In the genomic region with DNA sequence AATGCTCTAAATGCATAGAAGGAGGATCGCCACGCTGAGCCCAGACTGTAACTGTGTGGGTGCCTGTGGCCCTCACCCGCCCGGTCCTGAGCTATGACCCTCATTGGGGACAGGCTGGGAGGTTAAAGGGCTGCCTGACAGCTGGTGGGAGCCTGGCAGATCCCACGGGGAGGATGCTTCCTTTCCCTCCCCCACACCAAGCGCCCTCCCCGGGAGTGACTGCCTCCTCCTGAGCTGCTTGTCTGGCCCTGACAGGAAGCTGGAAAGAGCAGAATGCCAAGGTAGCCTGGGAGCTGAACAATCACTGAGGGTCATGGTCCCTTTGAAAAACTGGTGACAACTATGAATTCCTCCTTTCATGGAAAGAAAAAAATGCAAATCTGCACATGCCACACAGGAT, we compare ENCODE assay signal across 20 mouse cellular contexts. TPM values are rescaled to one million over a fixed set of nuclear protein-coding genes. Genes with fewer than 3 reads are reported as not detected.
DNase-seq lines count a peak whose midpoint lies in the region; ATAC-seq and TF ChIP-seq lines count a peak whose summit lies in the region.
"Had no signal": no experiment of that assay in that cellular context is flagged by ENCODE, and none has a peak within 500 bp of the region (broad histone marks: within the 10 kb centered on the region; RNA-seq: fewer than 3 reads in every experiment).

No protein-coding gene starts in this region.

- no peak overlapping the region for H3K4me3 ChIP-seq in liver, adult 2 months (ENCODE audit: insufficient read depth, low read depth, low read length)
- H3K4me3 ChIP-seq in liver, embryonic 12.5 days = no peak overlapping the region
- H3K4me3 ChIP-seq in hindbrain, embryonic 13.5 days = no peak overlapping the region
- H3K4me3 ChIP-seq in midbrain, embryonic 16.5 days (ENCODE audit: low read depth, low read length) = no peak overlapping the region
- H3K4me3 ChIP-seq: heart, embryonic 15.5 days; layer of hippocampus, adult 2 months; left cerebral cortex, adult 2 months; limb, embryonic 15.5 days; myocyte had no signal

- no peaks in the 10 kb centered on the region for H3K9me3 ChIP-seq in liver, embryonic 12.5 days (replicated peaks)
- H3K9me3 ChIP-seq in hindbrain, embryonic 13.5 days = no peaks in the 10 kb centered on the region
- H3K9me3 ChIP-seq in midbrain, embryonic 16.5 days (replicated peaks; ENCODE audit: control insufficient read depth, low read length, poor library complexity, severe bottlenecking) = no peaks in the 10 kb centered on the region
- H3K9me3 ChIP-seq: heart, embryonic 15.5 days; limb, embryonic 15.5 days had no signal

- WGBS in liver, adult 2 months = 37% methylated on average over 7 of the region's 7 CpGs
- 48% methylated on average over 7 of the region's 7 CpGs for WGBS in liver, embryonic 12.5 days (ENCODE audit: insufficient replicate concordance)
- 6% methylated on average over 7 of the region's 7 CpGs for WGBS in hindbrain, embryonic 13.5 days
- 16% methylated on average over 7 of the region's 7 CpGs for WGBS in midbrain, embryonic 16.5 days

- no peaks in the 10 kb centered on the region for H3K27me3 ChIP-seq in liver, adult 2 months (ENCODE audit: control insufficient read depth, insufficient read depth, low read length)
- no peaks in the 10 kb centered on the region for H3K27me3 ChIP-seq in liver, embryonic 12.5 days (replicated peaks)
- H3K27me3 ChIP-seq in hindbrain, embryonic 13.5 days = no peaks in the 10 kb centered on the region
- no peaks in the 10 kb centered on the region; the same call in 1 of the 2 replicates for H3K27me3 ChIP-seq in midbrain, embryonic 16.5 days (ENCODE audit: control insufficient read depth, insufficient read depth, low read depth, low read length)
- H3K27me3 ChIP-seq: limb, embryonic 15.5 days had no signal

- peaks cover 32% of the 10 kb centered on the region for H3K4me1 ChIP-seq in liver, adult 2 months (ENCODE audit: control insufficient read depth, insufficient read depth, low read length)
- H3K4me1 ChIP-seq in liver, embryonic 12.5 days = peaks cover 7% of the 10 kb centered on the region; the same call in 1 of the 2 replicates
- H3K4me1 ChIP-seq in hindbrain, embryonic 13.5 days (replicated peaks) = peaks cover 50% of the 10 kb centered on the region
- peaks cover 20% of the 10 kb centered on the region for H3K4me1 ChIP-seq in midbrain, embryonic 16.5 days (ENCODE audit: control insufficient read depth, insufficient read depth, low read length)

- TF ChIP-seq CTCF in liver, adult 2 months (IDR thresholded peaks at IDR 0.05; ENCODE audit: low read depth, low read length) = no peak

- DNase-seq in liver, adult 2 months (ENCODE audit: extremely low read depth, low read depth, low spot score) = no peak
- peak; percentile 35 for DNase-seq in retina, postnatal 1 day
- DNase-seq in retina, embryonic 14.5 days (ENCODE audit: low spot score) = no peak
- DNase-seq in cerebellum, adult 9-11 months = no peak
- DNase-seq: cerebellum, adult 9-10 months; spleen, adult 18-20 months; thymus, postnatal 4 days had no signal

- TF ChIP-seq POLR2A in liver, adult 2 months (IDR thresholded peaks at IDR 0.05; ENCODE audit: extremely low read depth, insufficient read depth, low read length) = no peak

- ATAC-seq in liver, embryonic 12.5 days = no peak
- 0 out of 2 replicates have a peak, but pooled peaks have one; percentile 36 for ATAC-seq in hindbrain, embryonic 13.5 days (ENCODE audit: low FRiP score)
- ATAC-seq in midbrain, embryonic 16.5 days = no peak
- no peak for ATAC-seq in inflammation-experienced regulatory T-cells, adult 6 months
- ATAC-seq: activated CD4-positive, CD25-positive, alpha-beta regulatory T cell, adult 4 months had no signal

- no peak overlapping the region for H3K9ac ChIP-seq in liver, adult 2 months (ENCODE audit: low read depth, low read length)
- H3K9ac ChIP-seq in liver, embryonic 12.5 days = no peak overlapping the region
- H3K9ac ChIP-seq in hindbrain, embryonic 13.5 days = peak overlapping the region; percentile 47
- H3K9ac ChIP-seq in midbrain, embryonic 16.5 days (ENCODE audit: low read depth, low read length) = 0 out of 2 replicates have a peak overlapping the region, but pooled peaks have one; percentile 6
- H3K9ac ChIP-seq: heart, embryonic 15.5 days; limb, embryonic 15.5 days had no signal

- H3K36me3 ChIP-seq in liver, adult 2 months (ENCODE audit: control insufficient read depth, insufficient read depth, low read length) = 0 out of 2 replicates have a peak, but pooled peaks cover 3% of the 10 kb centered on the region
- 0 out of 2 replicates have a peak, but pooled peaks cover 3% of the 10 kb centered on the region for H3K36me3 ChIP-seq in liver, embryonic 12.5 days
- H3K36me3 ChIP-seq in hindbrain, embryonic 13.5 days = peaks cover 4% of the 10 kb centered on the region; the same call in 1 of the 2 replicates
- H3K36me3 ChIP-seq in midbrain, embryonic 16.5 days (ENCODE audit: control insufficient read depth, insufficient read depth, low read length) = no peaks in the 10 kb centered on the region
- H3K36me3 ChIP-seq: heart, embryonic 15.5 days had no signal

- no peaks in the 10 kb centered on the region for H3K79me2 ChIP-seq in liver, adult 2 months (ENCODE audit: control insufficient read depth, insufficient read depth, low read length)

- peak overlapping the region; percentile 22; the same call in 1 of the 2 replicates for H3K27ac ChIP-seq in liver, adult 2 months (replicated peaks; ENCODE audit: insufficient read depth, low read depth, low read length)
- no peak overlapping the region for H3K27ac ChIP-seq in liver, embryonic 12.5 days
- peak overlapping the region; percentile 60 for H3K27ac ChIP-seq in hindbrain, embryonic 13.5 days
- H3K27ac ChIP-seq in midbrain, embryonic 16.5 days (ENCODE audit: low read length) = no peak overlapping the region
- H3K27ac ChIP-seq: heart, embryonic 15.5 days; layer of hippocampus, adult 2 months; left cerebral cortex, adult 2 months; limb, embryonic 15.5 days; macrophage had no signal

- no peak overlapping the region for H3K4me2 ChIP-seq in liver, embryonic 12.5 days
- 0 out of 2 replicates have a peak overlapping the region, but pooled peaks have one; percentile 8 for H3K4me2 ChIP-seq in hindbrain, embryonic 13.5 days
- 0 out of 2 replicates have a peak overlapping the region, but pooled peaks have one; percentile 17 for H3K4me2 ChIP-seq in midbrain, embryonic 16.5 days (ENCODE audit: low read length)
- H3K4me2 ChIP-seq: heart, embryonic 15.5 days; limb, embryonic 15.5 days had no signal

RNA-seq across cellular contexts. Expression of a gene that starts 38.5 kb away (rescaled TPM):
- not detected in 2 replicates for total RNA-seq in liver, adult 2 months (2014; rRNA removed)
- polyA plus RNA-seq in liver, adult 2 months (2012; rRNA removed) = not detected in 2 replicates
- not detected in 2 replicates for polyA plus RNA-seq in liver, embryonic 12.5 days (2016; fragmentation: Nextera tagmentation; extraction: Ambion mirVana)
- polyA plus RNA-seq in hindbrain, embryonic 13.5 days (2015; fragmentation: Nextera tagmentation; extraction: Ambion mirVana) = 18.5 and 25.5 TPM in 2 replicates
- 0.54 and 0.75 TPM in 2 replicates for polyA plus RNA-seq in midbrain, embryonic 16.5 days (2015; fragmentation: Nextera tagmentation; extraction: Ambion mirVana)
- not detected for polyA plus RNA-seq in inflammation-experienced regulatory T-cells, adult 6 months (2017; shearing (Covaris generic))
- polyA plus RNA-seq: activated CD4-positive, CD25-positive, alpha-beta regulatory T cell, adult 4 months; heart, embryonic 15.5 days; intestine, embryonic 14.5 days; stomach, embryonic 16.5 days had no signal

Comparison
In these comparisons a context has a peak if more than half of its experiments do, and no peak if none do; other contexts are left out.
1. H3K27ac ChIP-seq: peak in liver, adult 2 months (single experiment) and hindbrain, embryonic 13.5 days (single experiment); none in liver, embryonic 12.5 days (single experiment) and midbrain, embryonic 16.5 days (single experiment).
2. H3K9ac ChIP-seq: peak in hindbrain, embryonic 13.5 days (single experiment) and midbrain, embryonic 16.5 days (single experiment); none in liver, adult 2 months (single experiment) and liver, embryonic 12.5 days (single experiment).
3. RNA of a gene that starts 38.5 kb away (polyA plus RNA-seq): 18.5 to 25.5 TPM in hindbrain, embryonic 13.5 days; 0.54 to 0.75 TPM in midbrain, embryonic 16.5 days, not detected in liver, adult 2 months, not detected in liver, embryonic 12.5 days and not detected in inflammation-experienced regulatory T-cells, adult 6 months; every median in the first group is over 10 times any median in the second.